Mouse (Mus musculus): ENCODE results near the gene Hacd2.

DNA sequence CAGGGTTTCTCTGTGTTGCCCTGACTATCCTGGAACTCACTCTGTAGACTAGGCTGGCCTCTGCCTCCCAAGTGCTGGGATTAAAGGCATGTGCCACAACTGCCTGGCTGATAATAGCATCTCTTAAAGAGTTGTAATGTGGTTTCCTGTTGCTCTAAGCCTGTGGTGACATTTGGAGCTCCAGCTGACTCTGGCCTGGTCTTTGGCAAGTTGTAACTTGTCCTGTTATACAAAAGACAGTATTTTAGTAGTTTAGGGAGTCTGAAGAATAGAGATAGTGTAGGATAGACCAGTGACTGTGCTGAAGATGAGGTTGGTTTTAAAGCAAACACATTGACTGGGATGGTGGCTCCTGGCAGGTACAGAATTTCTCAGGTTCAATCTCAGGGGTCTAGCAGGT is 52.2 kb downstream of the Hacd2 start:
- TF ChIP-seq CTCF (IDR thresholded peaks at IDR 0.05; ENCODE audit: extremely low read depth, insufficient read depth, low read length) (no peak), POLR2A (IDR thresholded peaks at IDR 0.05; ENCODE audit: extremely low read depth, insufficient read depth, low read length) (no peak)

Data from cortical plate, adult 2 months (tissue).